Mouse (Mus musculus): ENCODE measurements around the gene Il1rap. TPM values are rescaled to one million over a fixed set of nuclear protein-coding genes. Genes with fewer than 3 reads are reported as not detected.

Il1rap gene
- polyA plus RNA-seq, 1 experiment from 2014 or later: 2.6 TPM

- Histone ChIP-seq H3K4me1 (peaks cover 11% of the 10 kb centered on the region), H3K4me3 (peak overlapping the region; percentile 71), H3K36me3 (no peaks in the 10 kb centered on the region), H3K9ac (peak overlapping the region; percentile 75), H3K27ac (peak overlapping the region; percentile 36; the same call in 1 of the 2 replicates), H3K9me3 (replicated peaks) (no peaks in the 10 kb centered on the region), H3K4me2 (peak overlapping the region; percentile 81), H3K27me3 (replicated peaks) (no peaks in the 10 kb centered on the region)
- ATAC-seq: peak; percentile 43
- under 1% methylated on average over 16 of the region's 16 CpGs for WGBS (ENCODE audit: insufficient replicate concordance)
Measured at GRCm38 (mm10) chr16:26581913-26582376, 441 bp downstream of the Il1rap start.

- WGBS (ENCODE audit: insufficient replicate concordance): 67% methylated on average over 5 of the region's 5 CpGs
Measured at GRCm38 (mm10) chr16:26585806-26586205, 4.3 kb downstream of the Il1rap start.

GRCm38 (mm10) chr16:26590897-26591570, 9.5 kb downstream of the Il1rap start:
- H3K36me3 ChIP-seq: no peaks in the 10 kb centered on the region
- no peaks in the 10 kb centered on the region for H3K27me3 ChIP-seq (replicated peaks)
- WGBS (ENCODE audit: insufficient replicate concordance): 43% methylated on average over 4 of the region's 4 CpGs
- no peaks in the 10 kb centered on the region for H3K9me3 ChIP-seq (replicated peaks)
- H3K4me1 ChIP-seq: no peaks in the 10 kb centered on the region
- no peak for ATAC-seq
- H3K27ac ChIP-seq: no peak overlapping the region
- H3K9ac ChIP-seq: no peak overlapping the region
- H3K4me2 ChIP-seq: no peak overlapping the region
- H3K4me3 ChIP-seq: no peak overlapping the region

More at GRCm38 (mm10) chr16:26585806-26586205, 4.3 kb downstream of the Il1rap start:
- peaks cover 11% of the 10 kb centered on the region for H3K4me1 ChIP-seq
- H3K4me3 ChIP-seq: no peak overlapping the region
- H3K27me3 ChIP-seq (replicated peaks): no peaks in the 10 kb centered on the region
- no peak overlapping the region for H3K4me2 ChIP-seq
- no peak for ATAC-seq
- no peak overlapping the region for H3K9ac ChIP-seq
- no peaks in the 10 kb centered on the region for H3K9me3 ChIP-seq (replicated peaks)
- H3K36me3 ChIP-seq: no peaks in the 10 kb centered on the region
- no peak overlapping the region for H3K27ac ChIP-seq

GRCm38 (mm10) chr16:26596440-26596839, 14.9 kb downstream of the Il1rap start:
- 31% methylated on average over 7 of the region's 7 CpGs for WGBS (ENCODE audit: insufficient replicate concordance)

GRCm38 (mm10) chr16:26597307-26597706, 15.8 kb downstream of the Il1rap start:
- WGBS (ENCODE audit: insufficient replicate concordance): 41% methylated on average over 7 of the region's 7 CpGs
- H3K27ac ChIP-seq: no peak overlapping the region
- H3K4me2 ChIP-seq: no peak overlapping the region
- H3K9me3 ChIP-seq (replicated peaks): no peaks in the 10 kb centered on the region
- no peaks in the 10 kb centered on the region for H3K36me3 ChIP-seq
- no peaks in the 10 kb centered on the region for H3K27me3 ChIP-seq (replicated peaks)
- H3K9ac ChIP-seq: no peak overlapping the region
- no peaks in the 10 kb centered on the region for H3K4me1 ChIP-seq
- no peak overlapping the region for H3K4me3 ChIP-seq
- no peak for ATAC-seq

More at GRCm38 (mm10) chr16:26596440-26596839, 14.9 kb downstream of the Il1rap start:
- no peaks in the 10 kb centered on the region for H3K36me3 ChIP-seq
- no peaks in the 10 kb centered on the region for H3K27me3 ChIP-seq (replicated peaks)
- H3K9me3 ChIP-seq (replicated peaks): no peaks in the 10 kb centered on the region
- no peak overlapping the region for H3K27ac ChIP-seq
- ATAC-seq: no peak
- no peak overlapping the region for H3K9ac ChIP-seq
- H3K4me1 ChIP-seq: no peaks in the 10 kb centered on the region
- H3K4me2 ChIP-seq: no peak overlapping the region
- no peak overlapping the region for H3K4me3 ChIP-seq

GRCm38 (mm10) chr16:26598591-26598990, 17.1 kb downstream of the Il1rap start:
- H3K4me1 ChIP-seq: no peaks in the 10 kb centered on the region
- no peaks in the 10 kb centered on the region for H3K9me3 ChIP-seq (replicated peaks)
- H3K4me3 ChIP-seq: no peak overlapping the region
- no peaks in the 10 kb centered on the region for H3K27me3 ChIP-seq (replicated peaks)
- no peak overlapping the region for H3K9ac ChIP-seq
- no peak for ATAC-seq
- WGBS (ENCODE audit: insufficient replicate concordance): 38% methylated on average over 5 of the region's 5 CpGs
- H3K27ac ChIP-seq: no peak overlapping the region
- no peak overlapping the region for H3K4me2 ChIP-seq
- H3K36me3 ChIP-seq: no peaks in the 10 kb centered on the region

GRCm38 (mm10) chr16:26601482-26601881, 20.0 kb downstream of the Il1rap start:
- Histone ChIP-seq H3K27me3 (replicated peaks) (no peaks in the 10 kb centered on the region), H3K4me2 (no peak overlapping the region), H3K4me1 (no peaks in the 10 kb centered on the region), H3K36me3 (no peaks in the 10 kb centered on the region), H3K9ac (no peak overlapping the region), H3K9me3 (replicated peaks) (no peaks in the 10 kb centered on the region), H3K4me3 (no peak overlapping the region), H3K27ac (no peak overlapping the region)
- no peak for ATAC-seq
- whole genome bisulfite sequencing (ENCODE audit: insufficient replicate concordance): 75% methylated on average over 1 of the region's 1 CpGs

GRCm38 (mm10) chr16:26604621-26605020, 23.1 kb downstream of the Il1rap start:
- WGBS (ENCODE audit: insufficient replicate concordance): 64% methylated on average over 3 of the region's 3 CpGs
- Histone ChIP-seq H3K4me2 (no peak overlapping the region), H3K27ac (no peak overlapping the region), H3K27me3 (replicated peaks) (no peaks in the 10 kb centered on the region), H3K4me3 (no peak overlapping the region), H3K9me3 (replicated peaks) (no peaks in the 10 kb centered on the region), H3K9ac (no peak overlapping the region), H3K4me1 (no peaks in the 10 kb centered on the region), H3K36me3 (no peaks in the 10 kb centered on the region)
- ATAC-seq: no peak

GRCm38 (mm10) chr16:26608003-26608402, 26.5 kb downstream of the Il1rap start:
- Histone ChIP-seq H3K9ac (no peak overlapping the region), H3K9me3 (replicated peaks) (no peaks in the 10 kb centered on the region), H3K36me3 (no peaks in the 10 kb centered on the region), H3K27me3 (replicated peaks) (no peaks in the 10 kb centered on the region), H3K27ac (no peak overlapping the region), H3K4me3 (no peak overlapping the region), H3K4me2 (no peak overlapping the region), H3K4me1 (no peaks in the 10 kb centered on the region)
- WGBS (ENCODE audit: insufficient replicate concordance): 74% methylated on average over 2 of the region's 2 CpGs
- no peak for ATAC-seq

- ATAC-seq: no peak
- Histone ChIP-seq H3K27ac (no peak overlapping the region), H3K9ac (no peak overlapping the region), H3K4me1 (no peaks in the 10 kb centered on the region), H3K9me3 (replicated peaks) (no peaks in the 10 kb centered on the region), H3K4me3 (no peak overlapping the region), H3K36me3 (no peaks in the 10 kb centered on the region), H3K4me2 (no peak overlapping the region), H3K27me3 (replicated peaks) (no peaks in the 10 kb centered on the region)
- WGBS (ENCODE audit: insufficient replicate concordance): 74% methylated on average over 1 of the region's 1 CpGs
Measured at GRCm38 (mm10) chr16:26610508-26610907, 29.0 kb downstream of the Il1rap start.

- WGBS (ENCODE audit: insufficient replicate concordance): 75% methylated on average over 10 of the region's 10 CpGs
- Histone ChIP-seq H3K27ac (no peak overlapping the region), H3K9ac (no peak overlapping the region), H3K9me3 (replicated peaks) (no peaks in the 10 kb centered on the region), H3K27me3 (replicated peaks) (no peaks in the 10 kb centered on the region), H3K4me1 (no peaks in the 10 kb centered on the region), H3K4me2 (no peak overlapping the region), H3K36me3 (no peaks in the 10 kb centered on the region), H3K4me3 (no peak overlapping the region)
- ATAC-seq: no peak
Measured at GRCm38 (mm10) chr16:26612499-26613220, 31.2 kb downstream of the Il1rap start.

- ATAC-seq: no peak
- no peaks in the 10 kb centered on the region for H3K9me3 ChIP-seq (replicated peaks)
- H3K4me3 ChIP-seq: no peak overlapping the region
- no peaks in the 10 kb centered on the region for H3K4me1 ChIP-seq
- no peak overlapping the region for H3K4me2 ChIP-seq
- H3K27ac ChIP-seq: no peak overlapping the region
- no peaks in the 10 kb centered on the region for H3K36me3 ChIP-seq
- no peak overlapping the region for H3K9ac ChIP-seq
- WGBS (ENCODE audit: insufficient replicate concordance): 80% methylated on average over 1 of the region's 1 CpGs
- H3K27me3 ChIP-seq (replicated peaks): no peaks in the 10 kb centered on the region
Measured at GRCm38 (mm10) chr16:26623141-26623540, 41.6 kb downstream of the Il1rap start.
